Comparison of ENCODE assay signal across 17 mouse cellular contexts in the genomic region with DNA sequence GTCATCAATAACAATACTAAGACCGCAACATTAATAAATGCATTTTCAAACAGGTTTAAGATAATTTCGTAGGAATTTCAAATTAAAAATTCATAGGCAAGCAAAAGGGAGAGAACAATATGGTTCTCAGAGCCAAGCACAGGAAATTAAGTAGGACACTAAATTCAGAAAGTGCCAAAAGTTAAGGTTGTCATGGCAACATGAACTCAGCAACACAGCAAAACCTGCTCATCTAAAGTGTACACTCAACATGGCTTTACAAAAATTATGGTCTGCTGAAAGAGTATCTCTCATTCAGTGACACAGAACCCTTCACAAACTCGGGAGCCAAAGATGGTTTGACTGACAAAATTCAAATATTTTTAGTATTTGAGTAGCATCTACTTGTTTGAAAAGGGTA.
A peak's percentile ranks its signal among the peaks of the same experiment; 100 is the strongest.
DNase-seq lines count a peak whose midpoint lies in the region; ATAC-seq and TF ChIP-seq lines count a peak whose summit lies in the region.
"Had no signal": no experiment of that assay in that cellular context is flagged by ENCODE, and none has a peak within 500 bp of the region (broad histone marks: within the 10 kb centered on the region; RNA-seq: fewer than 3 reads in every experiment).

No protein-coding gene starts in this region.

- peak; percentile 45; the same call in 1 of the 2 replicates for ATAC-seq in forebrain, postnatal 0 days
- ATAC-seq in forebrain, embryonic 15.5 days (replicated peaks), result no peak
- ATAC-seq: forebrain, embryonic 16.5 days had no signal

- WGBS in forebrain, postnatal 0 days, result 61% methylated on average over 3 of the region's 3 CpGs
- WGBS in forebrain, embryonic 15.5 days, result 70% methylated on average over 3 of the region's 3 CpGs

- no peaks in the 10 kb centered on the region for H3K36me3 ChIP-seq in forebrain, postnatal 0 days (ENCODE audit: insufficient read depth)
- H3K36me3 ChIP-seq in forebrain, embryonic 15.5 days, result no peaks in the 10 kb centered on the region
- H3K36me3 ChIP-seq: embryonic facial prominence, embryonic 12.5 days; heart, embryonic 10.5 days; hindbrain, embryonic 13.5 days had no signal

- peak; percentile 20 for DNase-seq in forebrain, postnatal 0 days
- DNase-seq in layer of hippocampus, adult 18-20 months (ENCODE audit: low spot score in 2 of 2), result peak; percentile 31 to 76
- no peak for DNase-seq in layer of hippocampus, postnatal 25 days (ENCODE audit: extremely low spot score in 1 of 2, low spot score in 1 of 2)
- DNase-seq in left cerebral cortex, postnatal 14 days (ENCODE audit: low spot score in 2 of 2), result peak; percentile 14 to 57
- no peak for DNase-seq in left cerebral cortex, adult 2 months (ENCODE audit: extremely low spot score in 1 of 2, low spot score in 2 of 2)
- no peak for DNase-seq in thymus, adult 18-20 months
- DNase-seq: adrenal gland, postnatal 10 days; cerebellum, adult 2 months; cerebellum, postnatal 10 days; gastrocnemius, postnatal 36 days; heart, adult 11 months; heart, postnatal 10 days had no signal

- no peak overlapping the region for H3K9ac ChIP-seq in forebrain, postnatal 0 days
- no peak overlapping the region for H3K9ac ChIP-seq in forebrain, embryonic 15.5 days (replicated peaks)
- H3K9ac ChIP-seq: embryonic facial prominence, embryonic 12.5 days; hindbrain, embryonic 13.5 days had no signal

- intact Hi-C loops in left cerebral cortex, postnatal 14 days (cut with DNase I), result no loop called here
- intact Hi-C loops in left cerebral cortex, adult 2 months (cut with DNase I), result loop anchor here (10.0 kb wide), 1 partner anchor 431 kb away; no protein-coding TSS in a partner anchor

- H3K4me2 ChIP-seq in forebrain, postnatal 0 days (ENCODE audit: low read depth), result no peak overlapping the region
- no peak overlapping the region for H3K4me2 ChIP-seq in forebrain, embryonic 15.5 days (replicated peaks)
- H3K4me2 ChIP-seq: embryonic facial prominence, embryonic 12.5 days; hindbrain, embryonic 13.5 days had no signal

- no peaks in the 10 kb centered on the region for H3K27me3 ChIP-seq in forebrain, postnatal 0 days (ENCODE audit: insufficient read depth, low read length)
- H3K27me3 ChIP-seq in forebrain, embryonic 15.5 days, result no peaks in the 10 kb centered on the region
- H3K27me3 ChIP-seq: embryonic facial prominence, embryonic 12.5 days had no signal

- no peak for TF ChIP-seq CTCF in forebrain, postnatal 0 days (IDR thresholded peaks at IDR 0.05; ENCODE audit: low read depth)
- no peak for TF ChIP-seq CTCF in left cerebral cortex, adult 2 months (IDR thresholded peaks at IDR 0.05)

- H3K4me3 ChIP-seq in forebrain, postnatal 0 days (ENCODE audit: low read depth, low read length), result no peak overlapping the region
- no peak overlapping the region for H3K4me3 ChIP-seq in forebrain, embryonic 15.5 days
- no peak overlapping the region for H3K4me3 ChIP-seq in left cerebral cortex, adult 2 months
- H3K4me3 ChIP-seq: embryonic facial prominence, embryonic 12.5 days; heart, embryonic 10.5 days; hindbrain, embryonic 13.5 days had no signal

- no peaks in the 10 kb centered on the region for H3K9me3 ChIP-seq in forebrain, postnatal 0 days (ENCODE audit: low read length)
- H3K9me3 ChIP-seq in forebrain, embryonic 15.5 days, result no peaks in the 10 kb centered on the region
- H3K9me3 ChIP-seq: embryonic facial prominence, embryonic 12.5 days; heart, embryonic 10.5 days; hindbrain, embryonic 13.5 days had no signal

- no peak overlapping the region for H3K27ac ChIP-seq in forebrain, postnatal 0 days (ENCODE audit: low read depth, low read length)
- H3K27ac ChIP-seq in forebrain, embryonic 15.5 days (replicated peaks), result no peak overlapping the region
- H3K27ac ChIP-seq in left cerebral cortex, adult 2 months, result no peak overlapping the region
- H3K27ac ChIP-seq: embryonic facial prominence, embryonic 12.5 days; heart, embryonic 10.5 days; hindbrain, embryonic 13.5 days had no signal

- H3K4me1 ChIP-seq in forebrain, postnatal 0 days (ENCODE audit: insufficient read depth), result 0 out of 2 replicates have a peak, but pooled peaks cover 4% of the 10 kb centered on the region
- peaks cover 4% of the 10 kb centered on the region for H3K4me1 ChIP-seq in forebrain, embryonic 15.5 days
- H3K4me1 ChIP-seq: embryonic facial prominence, embryonic 12.5 days had no signal

Comparison
In these comparisons a context has a peak if more than half of its experiments do, and no peak if none do; other contexts are left out.
1. DNase-seq: peak in forebrain, postnatal 0 days (single experiment), layer of hippocampus, adult 18-20 months (2 of 2) and left cerebral cortex, postnatal 14 days (2 of 2); none in layer of hippocampus, postnatal 25 days (0 of 2), left cerebral cortex, adult 2 months (0 of 2) and thymus, adult 18-20 months (0 of 2).